Mouse (Mus musculus) liver, embryonic 11.5 days (tissue): ENCODE data around the gene Jade3. TPM values are rescaled to one million over a fixed set of nuclear protein-coding genes. Genes with fewer than 3 reads are reported as not detected.

ENCODE experiments used
- ATAC-seq: fragments of 200-750 bp; cut with Nextera tagmentation; replicated peaks from 2 replicates; pipeline ENCODE4 v1.8.0; 2017; ENCODE audit warnings: moderate number of reproducible peaks, mild to moderate bottlenecking, moderate TSS enrichment, moderate library complexity; ENCODE audit not compliant: low FRiP score
- DNase-seq: peaks from one replicate; pipeline ENCODE4 v3.0.0-alpha.2; 2017; ENCODE audit warnings: low spot score
- H3K27ac ChIP-seq: fragments of 300-500 bp; sonication (generic); 2 replicates; pipeline ENCODE4 v1.5.1; 2014; ENCODE audit warnings: mild to moderate bottlenecking, low read depth, low read length, control low read depth
- H3K27me3 ChIP-seq: fragments of 300-500 bp; sonication (generic); replicated peaks from 2 replicates; pipeline ENCODE4 v1.6.1; 2014; ENCODE audit warnings: low read length, mixed read lengths; ENCODE audit not compliant: control insufficient read depth, insufficient read depth
- H3K36me3 ChIP-seq: fragments of 300-500 bp; sonication (generic); 2 replicates; pipeline ENCODE4 v1.6.1; 2014; ENCODE audit warnings: mild to moderate bottlenecking, low read length, moderate library complexity, mixed read lengths; ENCODE audit not compliant: control insufficient read depth, insufficient read depth
- H3K4me1 ChIP-seq: fragments of 300-500 bp; sonication (generic); replicated peaks from 2 replicates; pipeline ENCODE4 v1.6.1; 2014; ENCODE audit warnings: low read length, mixed read lengths; ENCODE audit not compliant: control insufficient read depth, insufficient read depth
- H3K4me2 ChIP-seq: fragments of 300-500 bp; sonication (generic); 2 replicates; pipeline ENCODE4 v1.6.1; 2014; ENCODE audit warnings: mild to moderate bottlenecking, control low read depth, moderate library complexity
- H3K4me3 ChIP-seq: fragments of 300-500 bp; sonication (generic); 2 replicates; pipeline ENCODE4 v1.5.1; 2014; ENCODE audit warnings: low read depth, low read length, control low read depth
- H3K9ac ChIP-seq: fragments of 300-500 bp; sonication (generic); 2 replicates; pipeline ENCODE4 v1.6.1; 2014; ENCODE audit warnings: low read depth, low read length, control low read depth
- H3K9me3 ChIP-seq: fragments of 300-500 bp; sonication (generic); 2 replicates; pipeline ENCODE4 v1.6.1; 2016; ENCODE audit warnings: low read length, inconsistent platforms, mixed read lengths; ENCODE audit not compliant: control insufficient read depth
- WGBS: fragments of 180-500 bp; shearing (Covaris S2); extraction: QIAGEN DNeasy Blood & Tissue Kit; methylation state at CpG from one replicate; pipeline ENCODE4 v1.1.7; 2014; 5-methylcytosine and 5-hydroxymethylcytosine counted together
- polyA plus RNA-seq: library from polyadenylated mRNA; unstranded; fragments of >200 nt; fragmentation: Nextera tagmentation; extraction: Ambion mirVana; gene quantifications from 2 replicates; pipeline ENCODE4 v1.2.1, GENCODE M21; 2014

Gene Jade3
- polyA plus RNA-seq, 1 experiment from 2014 or later: 17.0 TPM

DNA sequence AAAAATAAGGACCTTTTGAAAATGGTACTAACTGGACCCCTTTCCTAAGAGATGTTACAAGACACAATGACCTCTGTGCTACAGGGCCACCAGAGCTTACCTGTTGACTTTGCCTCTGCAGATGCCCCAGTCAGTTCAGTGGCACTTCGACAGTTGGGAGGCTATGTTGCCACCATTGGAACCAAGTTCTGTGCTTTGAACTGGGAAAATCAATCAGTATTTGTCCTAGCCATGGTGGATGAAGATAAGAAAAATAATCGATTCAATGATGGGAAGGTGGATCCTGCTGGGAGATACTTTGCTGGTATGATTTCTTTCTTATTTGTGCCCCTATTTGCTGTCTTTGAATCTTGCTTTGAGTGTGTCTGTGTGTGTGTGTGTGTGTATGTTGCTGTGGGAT is 126.7 kb downstream of the Jade3 start:
- H3K27me3 ChIP-seq: no peaks in the 10 kb centered on the region
- H3K4me1 ChIP-seq: no peaks in the 10 kb centered on the region
- 56% methylated on average over 2 of the region's 2 CpGs for WGBS
- no peak overlapping the region for H3K4me2 ChIP-seq
- no peak for DNase-seq
- no peak overlapping the region for H3K27ac ChIP-seq
- H3K9ac ChIP-seq: no peak overlapping the region
- ATAC-seq: no peak
- H3K36me3 ChIP-seq: no peaks in the 10 kb centered on the region
- H3K4me3 ChIP-seq: no peak overlapping the region
- no peaks in the 10 kb centered on the region for H3K9me3 ChIP-seq

DNA sequence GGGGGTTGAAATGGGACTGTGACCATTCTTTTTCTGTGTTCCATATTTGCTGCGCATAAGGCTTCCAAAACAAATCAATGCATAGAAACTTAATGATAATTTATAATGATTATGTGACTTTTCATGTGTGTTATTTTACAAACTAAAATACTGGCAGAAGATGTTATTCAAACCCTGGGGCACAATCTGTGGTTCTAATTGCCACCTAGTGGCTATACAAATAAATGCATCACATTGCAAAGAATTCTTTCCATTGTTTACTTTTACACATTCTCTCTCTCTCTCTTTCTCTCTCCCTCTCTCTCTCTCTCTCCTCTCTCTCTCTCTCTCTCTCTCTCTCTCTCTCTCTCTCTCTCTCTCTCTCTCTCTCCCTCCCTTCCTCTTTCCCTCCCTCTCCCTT is 136.4 kb downstream of the Jade3 start:
- Histone ChIP-seq H3K36me3 (no peaks in the 10 kb centered on the region), H3K4me1 (no peaks in the 10 kb centered on the region), H3K27me3 (no peaks in the 10 kb centered on the region), H3K4me3 (no peak overlapping the region), H3K9me3 (no peaks in the 10 kb centered on the region), H3K4me2 (no peak overlapping the region), H3K27ac (no peak overlapping the region), H3K9ac (no peak overlapping the region)
- ATAC-seq: no peak
- 42% methylated on average over 1 of the region's 1 CpGs for WGBS
- DNase-seq: no peak

- H3K4me3 ChIP-seq: no peak overlapping the region
- no peak overlapping the region for H3K4me2 ChIP-seq
- H3K9me3 ChIP-seq: no peaks in the 10 kb centered on the region
- 71% methylated on average over 4 of the region's 4 CpGs for WGBS
- no peaks in the 10 kb centered on the region for H3K36me3 ChIP-seq
- no peak overlapping the region for H3K27ac ChIP-seq
- no peaks in the 10 kb centered on the region for H3K4me1 ChIP-seq
- ATAC-seq (no peak), DNase-seq (no peak)
- H3K9ac ChIP-seq: no peak overlapping the region
- H3K27me3 ChIP-seq: no peaks in the 10 kb centered on the region
Measured at GRCm38 (mm10) chrX:20563941-20564340, 138.5 kb downstream of the Jade3 start.

Other genes with a start within 250 kb of the Jade3 start
- gene Slc9a7, start 133.9 kb upstream of the Jade3 start, polyA plus RNA-seq: 0.35 and 0.48 TPM in 2 replicates
- gene Rp2, start 61.2 kb upstream of the Jade3 start, polyA plus RNA-seq: 15.3 and 15.8 TPM in 2 replicates
- gene Rgn, start 124.1 kb downstream of the Jade3 start, polyA plus RNA-seq: 25.9 and 32.5 TPM in 2 replicates
- gene Rbm10, start 191.8 kb downstream of the Jade3 start, polyA plus RNA-seq: 65.5 and 67.3 TPM in 2 replicates
- 188 and 209 TPM in 2 replicates for gene Ndufb11, start 191.9 kb downstream of the Jade3 start, polyA plus RNA-seq
- gene Uba1, start 232.6 kb downstream of the Jade3 start, polyA plus RNA-seq: 189 and 203 TPM in 2 replicates